Mouse (Mus musculus): ENCODE data around the gene Tgfb1. TPM values are rescaled to one million over a fixed set of nuclear protein-coding genes. Genes with fewer than 3 reads are reported as not detected.

Tgfb1 gene
- total and polyA plus RNA-seq, 2 experiments, result 1.8 to 6.8 TPM

DNA sequence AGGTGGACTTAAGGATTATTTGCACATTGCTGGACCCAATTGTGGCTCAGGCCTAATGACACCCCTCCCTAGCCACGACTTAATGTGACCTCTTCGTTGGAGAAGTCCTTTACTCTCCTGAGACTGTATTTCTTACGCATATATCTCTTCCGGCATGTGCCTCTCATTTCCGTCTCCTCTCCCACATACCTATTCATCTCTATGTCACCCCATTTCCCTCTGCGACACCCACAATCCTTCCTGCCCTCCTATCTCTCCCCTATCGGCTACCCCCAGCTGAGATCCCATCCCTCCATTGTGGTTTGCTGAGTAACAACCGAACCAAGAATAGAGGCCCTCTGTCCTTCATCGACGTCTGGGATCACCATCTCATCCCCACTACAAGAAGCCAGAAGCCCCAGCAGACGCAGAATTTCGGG lies 2.8 kb downstream of the Tgfb1 start:
- no peaks in the 10 kb centered on the region for H3K4me1 ChIP-seq (ENCODE audit: control insufficient read depth, insufficient read depth, low read length)
- no peaks in the 10 kb centered on the region for H3K79me2 ChIP-seq (ENCODE audit: control insufficient read depth, insufficient read depth, low read length)
- H3K27ac ChIP-seq (replicated peaks; ENCODE audit: insufficient read depth, low read depth, low read length), result no peak overlapping the region; the same call in 1 of the 2 replicates
- H3K27me3 ChIP-seq (ENCODE audit: control insufficient read depth, insufficient read depth, low read length), result peaks cover 6% of the 10 kb centered on the region; the same call in 1 of the 2 replicates
- no peaks in the 10 kb centered on the region for H3K36me3 ChIP-seq (ENCODE audit: control insufficient read depth, insufficient read depth, low read length)
- 0 out of 2 replicates have a peak overlapping the region, but pooled peaks have one; percentile 24 for H3K9ac ChIP-seq (ENCODE audit: low read depth, low read length)
- DNase-seq (ENCODE audit: extremely low read depth, low read depth, low spot score), result no peak
- H3K4me3 ChIP-seq (ENCODE audit: insufficient read depth, low read depth, low read length), result peak overlapping the region; percentile 61
- no peak for TF ChIP-seq POLR2A (IDR thresholded peaks at IDR 0.05; ENCODE audit: extremely low read depth, insufficient read depth, low read length)
- no peak for TF ChIP-seq CTCF (IDR thresholded peaks at IDR 0.05; ENCODE audit: low read depth, low read length)
- WGBS, result 33% methylated on average over 12 of the region's 12 CpGs

- Histone ChIP-seq H3K79me2 (ENCODE audit: control insufficient read depth, insufficient read depth, low read length) (no peaks in the 10 kb centered on the region), H3K9ac (ENCODE audit: low read depth, low read length) (no peak overlapping the region)
- no peak for TF ChIP-seq POLR2A (IDR thresholded peaks at IDR 0.05; ENCODE audit: extremely low read depth, insufficient read depth, low read length)
- TF ChIP-seq CTCF (IDR thresholded peaks at IDR 0.05; ENCODE audit: low read depth, low read length), result no peak
These were observed 3.2 kb downstream of the Tgfb1 start for GRCm38 (mm10) chr7:25690051-25690450.

GRCm38 (mm10) chr7:25694104-25694503 lies 7.3 kb downstream of the Tgfb1 start:
- TF ChIP-seq CTCF (IDR thresholded peaks at IDR 0.05; ENCODE audit: low read depth, low read length), result no peak
- no peak for TF ChIP-seq POLR2A (IDR thresholded peaks at IDR 0.05; ENCODE audit: extremely low read depth, insufficient read depth, low read length)
- WGBS, result 81% methylated on average over 8 of the region's 8 CpGs
- no peaks in the 10 kb centered on the region for H3K4me1 ChIP-seq (ENCODE audit: control insufficient read depth, insufficient read depth, low read length)
- no peak overlapping the region for H3K27ac ChIP-seq (replicated peaks; ENCODE audit: insufficient read depth, low read depth, low read length)
- H3K36me3 ChIP-seq (ENCODE audit: control insufficient read depth, insufficient read depth, low read length), result no peaks in the 10 kb centered on the region
- H3K4me3 ChIP-seq (ENCODE audit: insufficient read depth, low read depth, low read length), result no peak overlapping the region
- H3K79me2 ChIP-seq (ENCODE audit: control insufficient read depth, insufficient read depth, low read length), result no peaks in the 10 kb centered on the region
- no peaks in the 10 kb centered on the region for H3K27me3 ChIP-seq (ENCODE audit: control insufficient read depth, insufficient read depth, low read length)
- no peak for DNase-seq (ENCODE audit: extremely low read depth, low read depth, low spot score)
- H3K9ac ChIP-seq (ENCODE audit: low read depth, low read length), result no peak overlapping the region

More at GRCm38 (mm10) chr7:25690051-25690450, 3.2 kb downstream of the Tgfb1 start:
- 59% methylated on average over 5 of the region's 5 CpGs for WGBS
- H3K27me3 ChIP-seq (ENCODE audit: control insufficient read depth, insufficient read depth, low read length), result peaks cover 6% of the 10 kb centered on the region; the same call in 1 of the 2 replicates
- no peaks in the 10 kb centered on the region for H3K36me3 ChIP-seq (ENCODE audit: control insufficient read depth, insufficient read depth, low read length)
- H3K4me1 ChIP-seq (ENCODE audit: control insufficient read depth, insufficient read depth, low read length), result no peaks in the 10 kb centered on the region
- H3K27ac ChIP-seq (replicated peaks; ENCODE audit: insufficient read depth, low read depth, low read length), result no peak overlapping the region
- DNase-seq (ENCODE audit: extremely low read depth, low read depth, low spot score), result no peak
- H3K4me3 ChIP-seq (ENCODE audit: insufficient read depth, low read depth, low read length), result no peak overlapping the region

DNA sequence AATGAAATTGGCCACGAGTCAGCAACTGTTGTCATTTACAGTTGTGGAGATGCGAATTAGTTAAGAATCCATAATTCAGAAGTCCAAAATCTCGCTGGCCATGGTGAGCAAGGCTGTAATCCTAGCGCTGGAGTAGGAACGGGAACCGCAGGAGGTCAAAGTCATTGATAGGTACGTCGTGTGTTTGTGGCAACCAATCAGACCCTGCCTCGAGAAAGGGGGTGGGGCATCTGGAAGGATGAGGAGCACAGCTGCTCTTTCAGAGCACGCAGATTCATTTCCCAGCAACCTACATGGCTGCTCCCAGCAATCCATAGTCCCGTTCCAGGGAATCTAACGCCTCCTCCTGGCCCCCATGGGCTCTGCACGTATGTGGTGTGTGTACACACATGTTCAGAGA lies 13.0 kb downstream of the Tgfb1 start:
- Histone ChIP-seq H3K27me3 (ENCODE audit: control insufficient read depth, insufficient read depth, low read length) (no peaks in the 10 kb centered on the region), H3K27ac (replicated peaks; ENCODE audit: insufficient read depth, low read depth, low read length) (no peak overlapping the region), H3K4me1 (ENCODE audit: control insufficient read depth, insufficient read depth, low read length) (peaks cover 8% of the 10 kb centered on the region; the same call in 1 of the 2 replicates), H3K9ac (ENCODE audit: low read depth, low read length) (no peak overlapping the region), H3K36me3 (ENCODE audit: control insufficient read depth, insufficient read depth, low read length) (no peaks in the 10 kb centered on the region), H3K4me3 (ENCODE audit: insufficient read depth, low read depth, low read length) (no peak overlapping the region), H3K79me2 (ENCODE audit: control insufficient read depth, insufficient read depth, low read length) (no peaks in the 10 kb centered on the region)
- DNase-seq (ENCODE audit: extremely low read depth, low read depth, low spot score), result no peak
- no peak for TF ChIP-seq POLR2A (IDR thresholded peaks at IDR 0.05; ENCODE audit: extremely low read depth, insufficient read depth, low read length)
- 0 out of 2 replicates have a peak, but pooled peaks have one; percentile 9 for TF ChIP-seq CTCF (IDR thresholded peaks at IDR 0.05; ENCODE audit: low read depth, low read length)
- WGBS, result 68% methylated on average over 13 of the region's 13 CpGs

- DNase-seq (ENCODE audit: extremely low read depth, low read depth, low spot score), result no peak
- Histone ChIP-seq H3K79me2 (ENCODE audit: control insufficient read depth, insufficient read depth, low read length) (no peaks in the 10 kb centered on the region), H3K27ac (replicated peaks; ENCODE audit: insufficient read depth, low read depth, low read length) (no peak overlapping the region), H3K4me3 (ENCODE audit: insufficient read depth, low read depth, low read length) (no peak overlapping the region), H3K36me3 (ENCODE audit: control insufficient read depth, insufficient read depth, low read length) (no peaks in the 10 kb centered on the region), H3K4me1 (ENCODE audit: control insufficient read depth, insufficient read depth, low read length) (peaks cover 8% of the 10 kb centered on the region; the same call in 1 of the 2 replicates), H3K27me3 (ENCODE audit: control insufficient read depth, insufficient read depth, low read length) (no peaks in the 10 kb centered on the region), H3K9ac (ENCODE audit: low read depth, low read length) (no peak overlapping the region)
- 74% methylated on average over 12 of the region's 12 CpGs for WGBS
- peak; percentile 56 for TF ChIP-seq CTCF (IDR thresholded peaks at IDR 0.05; ENCODE audit: low read depth, low read length)
- TF ChIP-seq POLR2A (IDR thresholded peaks at IDR 0.05; ENCODE audit: extremely low read depth, insufficient read depth, low read length), result no peak
These were observed 13.9 kb downstream of the Tgfb1 start for GRCm38 (mm10) chr7:25700732-25701131.

DNA sequence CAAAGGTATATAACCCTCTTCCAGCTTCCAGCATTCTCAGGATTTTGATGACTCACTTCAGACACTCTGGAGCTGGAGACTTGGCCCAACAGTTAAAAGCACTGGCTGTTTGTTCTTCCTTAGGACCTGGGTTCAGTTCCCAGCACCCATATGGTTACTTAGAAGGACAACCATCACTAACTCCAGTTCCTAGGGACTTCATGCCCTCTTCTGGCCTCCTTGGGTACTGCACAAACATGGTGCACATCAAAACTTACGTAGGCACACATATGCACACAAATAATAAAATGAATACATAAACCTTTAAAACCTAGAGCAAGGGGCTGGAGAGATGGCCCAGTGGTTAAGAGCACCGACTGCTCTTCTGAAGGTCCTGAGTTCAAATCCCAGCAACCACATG lies 15.5 kb downstream of the Tgfb1 start:
- no peak overlapping the region for H3K27ac ChIP-seq (replicated peaks; ENCODE audit: insufficient read depth, low read depth, low read length)
- H3K79me2 ChIP-seq (ENCODE audit: control insufficient read depth, insufficient read depth, low read length), result no peaks in the 10 kb centered on the region
- H3K4me3 ChIP-seq (ENCODE audit: insufficient read depth, low read depth, low read length), result no peak overlapping the region
- no peak overlapping the region for H3K9ac ChIP-seq (ENCODE audit: low read depth, low read length)
- H3K4me1 ChIP-seq (ENCODE audit: control insufficient read depth, insufficient read depth, low read length), result peaks cover 12% of the 10 kb centered on the region
- TF ChIP-seq POLR2A (IDR thresholded peaks at IDR 0.05; ENCODE audit: extremely low read depth, insufficient read depth, low read length), result no peak
- no peak for TF ChIP-seq CTCF (IDR thresholded peaks at IDR 0.05; ENCODE audit: low read depth, low read length)
- 98% methylated on average over 2 of the region's 2 CpGs for WGBS
- H3K27me3 ChIP-seq (ENCODE audit: control insufficient read depth, insufficient read depth, low read length), result no peaks in the 10 kb centered on the region
- no peak for DNase-seq (ENCODE audit: extremely low read depth, low read depth, low spot score)
- H3K36me3 ChIP-seq (ENCODE audit: control insufficient read depth, insufficient read depth, low read length), result no peaks in the 10 kb centered on the region

Measured in liver, adult 2 months (tissue).